Mouse (Mus musculus): Measurements from ENCODE around the gene Ect2. TPM values are rescaled to one million over a fixed set of nuclear protein-coding genes. Genes with fewer than 3 reads are reported as not detected.

Ect2 gene
- polyA plus RNA-seq, 1 experiment from 2014 or later: 136 TPM

Other genes starting within 250 kb of the Ect2 start
- 3.3 and 3.4 TPM in 2 replicates for gene Nceh1, start 29.1 kb upstream of the Ect2 start, polyA plus RNA-seq (2014; fragmentation: Nextera tagmentation; extraction: Ambion mirVana)
- not detected in 2 replicates for gene Tnfsf10, start 163.2 kb upstream of the Ect2 start, polyA plus RNA-seq (2014; fragmentation: Nextera tagmentation; extraction: Ambion mirVana)
- not detected in 2 replicates for gene Ghsr, start 217.5 kb upstream of the Ect2 start, polyA plus RNA-seq (2014; fragmentation: Nextera tagmentation; extraction: Ambion mirVana)

Measured in forebrain, embryonic 11.5 days (tissue).